2 mouse cellular contexts compared by ENCODE assay signal in genomic region chr5:136922830-136923229, GRCm38 (mm10).
TF ChIP-seq lines count a peak whose summit lies in the region.

No protein-coding gene starts in this region.

TF ChIP-seq in CH12.LX, 34 proteins besides CTCF, POLR2A, EP300 and RAD21:
- TF ChIP-seq GABPA (IDR thresholded peaks at IDR 0.05; ENCODE audit: insufficient replicate concordance, low read depth, low read length) = no peak
- TF ChIP-seq MXI1 (IDR thresholded peaks at IDR 0.05; ENCODE audit: low read depth, low read length) = no peak
- no peak for TF ChIP-seq ZNF384 (IDR thresholded peaks at IDR 0.05; ENCODE audit: low read depth, low read length)
- TF ChIP-seq MAFK (IDR thresholded peaks at IDR 0.05; ENCODE audit: insufficient replicate concordance, low read length) = no peak
- TF ChIP-seq ELF1 (IDR thresholded peaks at IDR 0.05; ENCODE audit: low read depth, low read length) = no peak
- TF ChIP-seq BHLHE40 (IDR thresholded peaks at IDR 0.05; ENCODE audit: low read depth, low read length) = 0 out of 2 replicates have a peak, but pooled peaks have one; percentile 56
- no peak for TF ChIP-seq TBP (conservative IDR thresholded peaks at IDR 0.05; ENCODE audit: low read depth, low read length)
- TF ChIP-seq TCF12 (IDR thresholded peaks at IDR 0.05; ENCODE audit: low read depth, low read length) = no peak

TF ChIP-seq in ES-E14, 5 proteins besides CTCF, POLR2A, EP300 and RAD21:
- TF ChIP-seq HCFC1 (IDR thresholded peaks at IDR 0.05; ENCODE audit: borderline replicate concordance, insufficient read depth, low read length) (no peak), ZNF384 (IDR thresholded peaks at IDR 0.05; ENCODE audit: low read depth, low read length) (no peak), ZC3H11A (IDR thresholded peaks at IDR 0.05; ENCODE audit: borderline replicate concordance, low read depth, low read length) (no peak), MAFK (IDR thresholded peaks at IDR 0.05; ENCODE audit: insufficient read depth, low read depth, low read length) (no peak), CHD2 (IDR thresholded peaks at IDR 0.05; ENCODE audit: low read depth, low read length) (no peak)
